Mouse (Mus musculus): ENCODE measurements around the gene Sema3d. TPM values are rescaled to one million over a fixed set of nuclear protein-coding genes. Genes with fewer than 3 reads are reported as not detected.

Gene Sema3d
- polyA plus RNA-seq, 1 experiment, result 5.3 TPM

- TF ChIP-seq CTCF (IDR thresholded peaks at IDR 0.05; ENCODE audit: borderline replicate concordance, insufficient read depth, low read length) (no peak), POLR2A (IDR thresholded peaks at IDR 0.05; ENCODE audit: low read depth, low read length) (no peak)
- Histone ChIP-seq H3K4me1 (ENCODE audit: control insufficient read depth, insufficient read depth, low read length) (no peaks in the 10 kb centered on the region), H3K4me3 (ENCODE audit: insufficient read depth, low read length) (no peak overlapping the region), H3K27ac (ENCODE audit: insufficient read depth, low read length) (no peak overlapping the region)
Measured at GRCm38 (mm10) chr5:12498227-12498928, 115.2 kb downstream of the Sema3d start.

GRCm38 (mm10) chr5:12499037-12499436 lies 115.9 kb downstream of the Sema3d start:
- Histone ChIP-seq H3K27ac (ENCODE audit: insufficient read depth, low read length) (no peak overlapping the region), H3K4me3 (ENCODE audit: insufficient read depth, low read length) (no peak overlapping the region), H3K4me1 (ENCODE audit: control insufficient read depth, insufficient read depth, low read length) (no peaks in the 10 kb centered on the region)
- TF ChIP-seq POLR2A (IDR thresholded peaks at IDR 0.05; ENCODE audit: low read depth, low read length) (no peak), CTCF (IDR thresholded peaks at IDR 0.05; ENCODE audit: borderline replicate concordance, insufficient read depth, low read length) (no peak)

GRCm38 (mm10) chr5:12499791-12500504 lies 116.8 kb downstream of the Sema3d start:
- H3K4me1 ChIP-seq (ENCODE audit: control insufficient read depth, insufficient read depth, low read length), result 0 out of 2 replicates have a peak, but pooled peaks cover 4% of the 10 kb centered on the region
- H3K4me3 ChIP-seq (ENCODE audit: insufficient read depth, low read length), result no peak overlapping the region
- TF ChIP-seq POLR2A (IDR thresholded peaks at IDR 0.05; ENCODE audit: low read depth, low read length) (no peak), CTCF (IDR thresholded peaks at IDR 0.05; ENCODE audit: borderline replicate concordance, insufficient read depth, low read length) (no peak)
- H3K27ac ChIP-seq (ENCODE audit: insufficient read depth, low read length), result no peak overlapping the region

GRCm38 (mm10) chr5:12512471-12512870 lies 129.3 kb downstream of the Sema3d start:
- no peak overlapping the region for H3K27ac ChIP-seq (ENCODE audit: insufficient read depth, low read length)
- TF ChIP-seq CTCF (IDR thresholded peaks at IDR 0.05; ENCODE audit: borderline replicate concordance, insufficient read depth, low read length), result no peak
- TF ChIP-seq POLR2A (IDR thresholded peaks at IDR 0.05; ENCODE audit: low read depth, low read length), result no peak
- peaks cover 6% of the 10 kb centered on the region for H3K4me1 ChIP-seq (ENCODE audit: control insufficient read depth, insufficient read depth, low read length)
- H3K4me3 ChIP-seq (ENCODE audit: insufficient read depth, low read length), result no peak overlapping the region

GRCm38 (mm10) chr5:12515283-12515682 lies 132.1 kb downstream of the Sema3d start:
- TF ChIP-seq CTCF (IDR thresholded peaks at IDR 0.05; ENCODE audit: borderline replicate concordance, insufficient read depth, low read length), result no peak
- no peak for TF ChIP-seq POLR2A (IDR thresholded peaks at IDR 0.05; ENCODE audit: low read depth, low read length)
- Histone ChIP-seq H3K27ac (ENCODE audit: insufficient read depth, low read length) (no peak overlapping the region), H3K4me3 (ENCODE audit: insufficient read depth, low read length) (no peak overlapping the region), H3K4me1 (ENCODE audit: control insufficient read depth, insufficient read depth, low read length) (no peaks in the 10 kb centered on the region)

DNA sequence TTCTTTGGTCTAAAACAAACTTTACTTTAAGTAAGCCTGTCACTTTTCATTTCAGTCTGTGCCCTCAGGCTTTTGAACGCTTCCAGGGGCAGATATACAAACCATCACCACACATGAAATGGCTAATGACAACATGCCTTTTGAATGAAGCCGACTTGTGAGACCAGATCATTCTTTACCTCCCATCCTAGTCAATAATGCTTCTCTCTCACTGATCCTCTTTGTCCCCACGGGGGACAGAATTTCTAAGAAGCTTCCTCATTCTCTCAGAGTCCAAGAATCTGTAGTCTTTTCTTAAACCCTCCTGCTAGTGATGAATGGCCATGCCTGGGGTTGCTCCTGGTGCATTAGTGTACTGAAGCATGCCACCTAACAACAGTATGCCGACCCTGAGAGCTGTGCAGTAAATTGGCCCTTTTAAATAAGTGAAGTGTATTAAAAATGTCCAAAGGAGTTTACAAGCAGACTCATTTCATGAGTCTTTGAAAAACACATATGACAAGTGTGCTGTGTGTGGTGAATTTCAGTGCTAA lies 142.1 kb downstream of the Sema3d start:
- Histone ChIP-seq H3K4me3 (ENCODE audit: insufficient read depth, low read length) (no peak overlapping the region), H3K4me1 (ENCODE audit: control insufficient read depth, insufficient read depth, low read length) (no peaks in the 10 kb centered on the region), H3K27ac (ENCODE audit: insufficient read depth, low read length) (no peak overlapping the region)
- TF ChIP-seq CTCF (IDR thresholded peaks at IDR 0.05; ENCODE audit: borderline replicate concordance, insufficient read depth, low read length) (no peak), POLR2A (IDR thresholded peaks at IDR 0.05; ENCODE audit: low read depth, low read length) (no peak)

- Histone ChIP-seq H3K4me1 (ENCODE audit: control insufficient read depth, insufficient read depth, low read length) (no peaks in the 10 kb centered on the region), H3K27ac (ENCODE audit: insufficient read depth, low read length) (no peak overlapping the region), H3K4me3 (ENCODE audit: insufficient read depth, low read length) (no peak overlapping the region)
- no peak for TF ChIP-seq POLR2A (IDR thresholded peaks at IDR 0.05; ENCODE audit: low read depth, low read length)
- no peak for TF ChIP-seq CTCF (IDR thresholded peaks at IDR 0.05; ENCODE audit: borderline replicate concordance, insufficient read depth, low read length)
Measured at GRCm38 (mm10) chr5:12528596-12528995, 145.4 kb downstream of the Sema3d start.

DNA sequence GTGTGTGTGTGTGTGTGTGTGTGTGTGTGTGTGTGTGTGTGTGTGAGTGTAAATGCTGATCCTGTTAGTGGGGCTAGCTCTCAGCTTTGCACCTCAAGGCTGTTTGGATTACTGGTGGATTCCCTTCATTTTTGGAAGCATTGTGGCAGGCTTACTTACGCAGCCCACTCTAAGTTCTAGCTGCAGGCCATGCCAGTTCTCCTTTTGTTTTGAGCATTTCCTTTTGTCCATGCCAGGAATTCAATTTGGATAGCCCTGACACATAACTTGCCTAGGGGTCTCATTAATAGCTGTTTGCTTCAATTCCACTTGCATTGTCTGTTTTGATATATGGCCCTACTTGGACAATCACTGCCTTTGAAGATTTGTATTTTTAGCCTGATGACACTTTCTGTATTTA lies 146.6 kb downstream of the Sema3d start:
- Histone ChIP-seq H3K4me3 (ENCODE audit: insufficient read depth, low read length) (no peak overlapping the region), H3K27ac (ENCODE audit: insufficient read depth, low read length) (no peak overlapping the region), H3K4me1 (ENCODE audit: control insufficient read depth, insufficient read depth, low read length) (no peaks in the 10 kb centered on the region)
- no peak for TF ChIP-seq CTCF (IDR thresholded peaks at IDR 0.05; ENCODE audit: borderline replicate concordance, insufficient read depth, low read length)
- TF ChIP-seq POLR2A (IDR thresholded peaks at IDR 0.05; ENCODE audit: low read depth, low read length), result no peak

GRCm38 (mm10) chr5:12541268-12541667 lies 158.1 kb downstream of the Sema3d start:
- no peaks in the 10 kb centered on the region for H3K4me1 ChIP-seq (ENCODE audit: control insufficient read depth, insufficient read depth, low read length)
- TF ChIP-seq POLR2A (IDR thresholded peaks at IDR 0.05; ENCODE audit: low read depth, low read length), result no peak
- no peak for TF ChIP-seq CTCF (IDR thresholded peaks at IDR 0.05; ENCODE audit: borderline replicate concordance, insufficient read depth, low read length)

More at GRCm38 (mm10) chr5:12541268-12541667, 158.1 kb downstream of the Sema3d start:
- no peak overlapping the region for H3K27ac ChIP-seq (ENCODE audit: insufficient read depth, low read length)
- H3K4me3 ChIP-seq (ENCODE audit: insufficient read depth, low read length), result no peak overlapping the region

Measured in embryonic fibroblast, embryonic 13.5 days (primary cell).